Mouse (Mus musculus) myocyte (in vitro differentiated cells): ENCODE data around the gene H2-M5. TPM values are rescaled to one million over a fixed set of nuclear protein-coding genes. Genes with fewer than 3 reads are reported as not detected.

Experiments used
- H3K27me3 ChIP-seq: one replicate; pipeline ENCODE4 v1.6.1; 2011; ENCODE audit not compliant: control insufficient read depth, insufficient read depth, insufficient read length
- H3K36me3 ChIP-seq: one replicate; pipeline ENCODE4 v1.6.1; 2011; ENCODE audit not compliant: control insufficient read depth, insufficient read depth
- H3K4me2 ChIP-seq: one replicate; pipeline ENCODE4 v1.6.1; 2011; ENCODE audit warnings: low read depth, control low read depth
- H3K4me3 ChIP-seq: one replicate; pipeline ENCODE4 v1.5.1; 2011; ENCODE audit warnings: mild to moderate bottlenecking, control low read depth, moderate library complexity
- H3K79me2 ChIP-seq: one replicate; pipeline ENCODE4 v1.6.1; 2011; ENCODE audit not compliant: control insufficient read depth, insufficient read depth
- H3ac ChIP-seq: one replicate; pipeline ENCODE4 v1.6.1; 2011; ENCODE audit not compliant: control insufficient read depth, insufficient read length
- CEBPB ChIP-seq: IDR thresholded peaks from 2 replicates; pipeline ENCODE4 v1.6.1; 2011; ENCODE audit warnings: mild to moderate bottlenecking, moderate library complexity; ENCODE audit not compliant: poor library complexity, insufficient read depth, severe bottlenecking
- E2F4 ChIP-seq: IDR thresholded peaks from one replicate; pipeline ENCODE4 v1.6.1; 2011; ENCODE audit warnings: mild to moderate bottlenecking, control low read depth, moderate library complexity; ENCODE audit not compliant: insufficient read depth
- MAX ChIP-seq: IDR thresholded peaks from one replicate; pipeline ENCODE4 v1.6.1; 2011; ENCODE audit warnings: low read depth, mild to moderate bottlenecking, control low read depth
- MYOD1 ChIP-seq, 3 experiments: IDR thresholded peaks; one replicate each; pipeline ENCODE4 v1.6.1; 2011; ENCODE audit warnings: control low read depth in 2 of 3, low read depth in 2 of 3, mild to moderate bottlenecking in 2 of 3, moderate library complexity in 1 of 3; ENCODE audit not compliant: insufficient read length in 2 of 3, control insufficient read depth in 1 of 3
- MYOG ChIP-seq, 3 experiments: IDR thresholded peaks; one replicate each; pipeline ENCODE4 v1.6.1; 2011; ENCODE audit warnings: control low read depth in 2 of 3, low read depth in 2 of 3, mild to moderate bottlenecking in 2 of 3; ENCODE audit not compliant: insufficient read length in 2 of 3, control insufficient read depth in 1 of 3, insufficient read depth in 1 of 3
- POLR2A ChIP-seq: IDR thresholded peaks from one replicate; pipeline ENCODE4 v1.6.1; 2011; ENCODE audit warnings: low read depth, mild to moderate bottlenecking, control low read depth, moderate library complexity; ENCODE audit not compliant: insufficient read length
- POLR2AphosphoS2 ChIP-seq: IDR thresholded peaks from one replicate; pipeline ENCODE4 v1.6.1; 2011; ENCODE audit warnings: low read depth, control low read depth; ENCODE audit not compliant: insufficient read length
- REST ChIP-seq: IDR thresholded peaks from one replicate; pipeline ENCODE4 v1.6.1; 2011; ENCODE audit warnings: mild to moderate bottlenecking, control low read depth, moderate library complexity; ENCODE audit not compliant: insufficient read depth, insufficient read length
- SRF ChIP-seq: IDR thresholded peaks from one replicate; pipeline ENCODE4 v1.6.1; 2011; ENCODE audit warnings: low read depth; ENCODE audit not compliant: control insufficient read depth, insufficient read length
- TCF12 ChIP-seq: IDR thresholded peaks from one replicate; pipeline ENCODE4 v1.6.1; 2011; ENCODE audit warnings: mild to moderate bottlenecking, control low read depth; ENCODE audit not compliant: poor library complexity, insufficient read depth, severe bottlenecking
- TCF3 ChIP-seq: IDR thresholded peaks from one replicate; pipeline ENCODE4 v1.6.1; 2011; ENCODE audit warnings: low read depth, control low read depth; ENCODE audit not compliant: insufficient read length
- USF1 ChIP-seq: IDR thresholded peaks from one replicate; pipeline ENCODE4 v1.6.1; 2011; ENCODE audit warnings: low read depth, mild to moderate bottlenecking, control low read depth, moderate library complexity
- polyA plus RNA-seq: library from polyadenylated mRNA; unstranded; fragments of >200 nt; fragmentation: generic; extraction: Trizol; gene quantifications from one replicate; pipeline ENCODE4 v1.2.1, GENCODE M21; 2012; ENCODE audit warnings: missing spikeins

The H2-M5 gene
- polyA plus RNA-seq, 1 experiment, result 0.07 TPM

GRCm38 (mm10) chr17:37002364-37003330 lies 13.3 kb upstream of the H2-M5 start:
- H3K4me2 ChIP-seq, result peak overlapping the region; percentile 68
- peak overlapping the region; percentile 59 for H3K4me3 ChIP-seq
- no peaks in the 10 kb centered on the region for H3K27me3 ChIP-seq
- peak overlapping the region; percentile 26 for H3ac ChIP-seq
- H3K36me3 ChIP-seq, result no peaks in the 10 kb centered on the region
- TF ChIP-seq CEBPB (no peak), MAX (no peak), POLR2A (peak; percentile 38), SRF (no peak), MYOD1 (IDR thresholded peaks at IDR 0.05; ENCODE audit: control insufficient read depth in 1 of 3, insufficient read length in 2 of 3, low read depth in 2 of 3) (no peak)
- no peaks in the 10 kb centered on the region for H3K79me2 ChIP-seq

GRCm38 (mm10) chr17:37000863-37001262 lies 11.5 kb upstream of the H2-M5 start, which contains the start of gene Zfp57:
Gene Zfp57, plus strand, starts transcription at chr17:37001163.
- H3K4me3 ChIP-seq, result peak within 1 kb of the TSS; percentile 59

GRCm38 (mm10) chr17:36998477-36998876 lies 9.1 kb upstream of the H2-M5 start:
- Histone ChIP-seq H3K79me2 (no peaks in the 10 kb centered on the region), H3K4me2 (no peak overlapping the region), H3K36me3 (no peaks in the 10 kb centered on the region), H3ac (no peak overlapping the region), H3K27me3 (no peaks in the 10 kb centered on the region), H3K4me3 (no peak overlapping the region)
- no peak for TF ChIP-seq USF1
- TF ChIP-seq CEBPB, result no peak
- no peak for TF ChIP-seq TCF3
- TF ChIP-seq POLR2A, result no peak
- TF ChIP-seq MAX, result no peak
- TF ChIP-seq REST, result no peak
- TF ChIP-seq MYOD1 (IDR thresholded peaks at IDR 0.05; ENCODE audit: control insufficient read depth in 1 of 3, insufficient read length in 2 of 3, low read depth in 2 of 3), result no peak
- no peak for TF ChIP-seq POLR2AphosphoS2

More at GRCm38 (mm10) chr17:37000863-37001262, 11.5 kb upstream of the H2-M5 start, which contains the start of gene Zfp57:
- H3K27me3 ChIP-seq, result no peaks in the 10 kb centered on the region
- peak within 1 kb of the TSS; percentile 26 for H3ac ChIP-seq
- H3K79me2 ChIP-seq, result no peaks in the 10 kb centered on the region
- peak within 1 kb of the TSS; percentile 68 for H3K4me2 ChIP-seq
- TF ChIP-seq MAX (no peak), POLR2A (no peak), TCF12 (no peak), POLR2AphosphoS2 (no peak), USF1 (no peak), E2F4 (no peak), REST (no peak), CEBPB (no peak), MYOG (IDR thresholded peaks at IDR 0.05; ENCODE audit: control insufficient read depth in 1 of 3, insufficient read depth in 1 of 3, insufficient read length in 2 of 3, low read depth in 2 of 3) (no peak), TCF3 (no peak), MYOD1 (IDR thresholded peaks at IDR 0.05; ENCODE audit: control insufficient read depth in 1 of 3, insufficient read length in 2 of 3, low read depth in 2 of 3) (no peak), SRF (no peak)
- H3K36me3 ChIP-seq, result no peaks in the 10 kb centered on the region

- no peak overlapping the region for H3K4me3 ChIP-seq
- H3K27me3 ChIP-seq, result no peaks in the 10 kb centered on the region
- no peaks in the 10 kb centered on the region for H3K36me3 ChIP-seq
- H3K4me2 ChIP-seq, result no peak overlapping the region
- no peaks in the 10 kb centered on the region for H3K79me2 ChIP-seq
- no peak overlapping the region for H3ac ChIP-seq
- TF ChIP-seq MYOD1 (IDR thresholded peaks at IDR 0.05; ENCODE audit: control insufficient read depth in 1 of 3, insufficient read length in 2 of 3, low read depth in 2 of 3) (no peak), E2F4 (no peak), MYOG (IDR thresholded peaks at IDR 0.05; ENCODE audit: control insufficient read depth in 1 of 3, insufficient read depth in 1 of 3, insufficient read length in 2 of 3, low read depth in 2 of 3) (no peak), POLR2AphosphoS2 (no peak), POLR2A (no peak)
These were observed 7.8 kb upstream of the H2-M5 start for GRCm38 (mm10) chr17:36997033-36997735.
